ENCODE assay signal across 8 mouse cellular contexts in the genomic region with DNA sequence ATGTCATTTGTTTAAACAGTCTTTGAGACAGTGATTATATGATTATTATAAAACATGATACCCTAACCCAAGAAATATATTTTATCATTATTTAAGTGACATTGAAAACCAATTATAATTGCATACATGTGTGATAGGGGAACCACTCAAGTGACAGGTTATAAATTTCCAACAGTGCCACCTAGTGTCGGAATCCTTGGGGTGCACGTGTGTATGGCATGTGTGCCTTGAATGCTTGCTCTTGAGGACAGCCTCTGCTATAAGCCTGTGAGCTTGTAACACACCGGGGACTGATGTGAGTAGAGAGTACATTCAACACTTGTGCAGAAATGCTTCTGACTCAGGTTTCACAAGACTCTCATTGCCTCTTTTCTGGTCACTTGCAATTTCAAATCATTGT.
DNase-seq lines count a peak whose midpoint lies in the region; ATAC-seq and TF ChIP-seq lines count a peak whose summit lies in the region.

No protein-coding gene starts in this region.

- ATAC-seq in heart, postnatal 0 days (ENCODE audit: insufficient read depth, low read depth), result no peak
- ATAC-seq in forebrain, embryonic 14.5 days, result peak; percentile 90
- ATAC-seq in intestine, postnatal 0 days, result peak; percentile 54; the same call in 1 of the 2 replicates
- ATAC-seq in stomach, embryonic 15.5 days (ENCODE audit: insufficient read depth, low FRiP score, low read depth), result peak; percentile 63; the same call in 1 of the 2 replicates

- no peaks in the 10 kb centered on the region for H3K27me3 ChIP-seq in heart, postnatal 0 days (ENCODE audit: control insufficient read depth, insufficient read depth, low read length)
- H3K27me3 ChIP-seq in heart, embryonic 10.5 days (ENCODE audit: insufficient read depth, poor library complexity, severe bottlenecking), result no peaks in the 10 kb centered on the region
- H3K27me3 ChIP-seq in forebrain, embryonic 14.5 days (replicated peaks; ENCODE audit: control insufficient read depth, insufficient read depth, low read length), result no peaks in the 10 kb centered on the region
- H3K27me3 ChIP-seq in intestine, postnatal 0 days (replicated peaks; ENCODE audit: control insufficient read depth, insufficient read depth, low read length), result no peaks in the 10 kb centered on the region
- H3K27me3 ChIP-seq in midbrain, embryonic 10.5 days (ENCODE audit: low read depth, poor library complexity, severe bottlenecking), result no peaks in the 10 kb centered on the region
- H3K27me3 ChIP-seq in stomach, embryonic 15.5 days (replicated peaks), result no peaks in the 10 kb centered on the region

- WGBS in heart, postnatal 0 days, result 11% methylated on average over 3 of the region's 3 CpGs
- WGBS in heart, embryonic 10.5 days, result 24% methylated on average over 3 of the region's 3 CpGs
- WGBS in forebrain, embryonic 14.5 days, result 22% methylated on average over 3 of the region's 3 CpGs
- WGBS in intestine, postnatal 0 days, result 18% methylated on average over 3 of the region's 3 CpGs
- WGBS in midbrain, embryonic 10.5 days, result 23% methylated on average over 3 of the region's 3 CpGs
- 20% methylated on average over 3 of the region's 3 CpGs for WGBS in stomach, embryonic 15.5 days

- peak; percentile 35 for DNase-seq in heart, postnatal 0 days (ENCODE audit: low spot score)
- DNase-seq in heart, embryonic 10.5 days (ENCODE audit: low spot score), result no peak
- DNase-seq in brain, adult 2 months (ENCODE audit: low read depth, low spot score), result peak; percentile 78
- peak; percentile 73 for DNase-seq in forebrain, embryonic 14.5 days (ENCODE audit: low spot score)
- peak; percentile 70 to 74 for DNase-seq in left cerebral cortex, postnatal 14 days (ENCODE audit: low spot score in 2 of 2)
- DNase-seq in midbrain, embryonic 10.5 days (ENCODE audit: low spot score), result peak; percentile 45

- no peaks in the 10 kb centered on the region for H3K9me3 ChIP-seq in heart, postnatal 0 days (replicated peaks; ENCODE audit: control insufficient read depth, low read length)
- H3K9me3 ChIP-seq in heart, embryonic 10.5 days, result no peaks in the 10 kb centered on the region
- H3K9me3 ChIP-seq in forebrain, embryonic 14.5 days (replicated peaks; ENCODE audit: control insufficient read depth, low read length), result no peaks in the 10 kb centered on the region
- no peaks in the 10 kb centered on the region for H3K9me3 ChIP-seq in intestine, postnatal 0 days (ENCODE audit: control insufficient read depth)
- no peaks in the 10 kb centered on the region for H3K9me3 ChIP-seq in midbrain, embryonic 10.5 days (replicated peaks)
- H3K9me3 ChIP-seq in stomach, embryonic 15.5 days, result no peaks in the 10 kb centered on the region

- no peak overlapping the region for H3K27ac ChIP-seq in heart, postnatal 0 days (ENCODE audit: low read depth)
- H3K27ac ChIP-seq in heart, embryonic 10.5 days, result no peak overlapping the region
- no peak overlapping the region for H3K27ac ChIP-seq in forebrain, embryonic 14.5 days (ENCODE audit: low read depth, low read length)
- no peak overlapping the region for H3K27ac ChIP-seq in intestine, postnatal 0 days (ENCODE audit: low read depth, low read length)
- H3K27ac ChIP-seq in midbrain, embryonic 10.5 days (replicated peaks), result no peak overlapping the region
- no peak overlapping the region for H3K27ac ChIP-seq in stomach, embryonic 15.5 days

- intact Hi-C loops in left cerebral cortex, postnatal 14 days (cut with DNase I), result no loop called here

- H3K36me3 ChIP-seq in heart, postnatal 0 days (replicated peaks; ENCODE audit: control insufficient read depth, insufficient read depth, low read length), result no peaks in the 10 kb centered on the region
- H3K36me3 ChIP-seq in heart, embryonic 10.5 days, result no peaks in the 10 kb centered on the region
- H3K36me3 ChIP-seq in forebrain, embryonic 14.5 days (ENCODE audit: control insufficient read depth, insufficient read depth, low read length), result no peaks in the 10 kb centered on the region
- no peaks in the 10 kb centered on the region for H3K36me3 ChIP-seq in intestine, postnatal 0 days (ENCODE audit: control insufficient read depth, insufficient read depth)
- H3K36me3 ChIP-seq in midbrain, embryonic 10.5 days, result no peaks in the 10 kb centered on the region
- H3K36me3 ChIP-seq in stomach, embryonic 15.5 days, result no peaks in the 10 kb centered on the region

- H3K4me1 ChIP-seq in heart, postnatal 0 days (ENCODE audit: control insufficient read depth, insufficient read depth), result no peaks in the 10 kb centered on the region
- H3K4me1 ChIP-seq in heart, embryonic 10.5 days, result no peaks in the 10 kb centered on the region
- no peaks in the 10 kb centered on the region for H3K4me1 ChIP-seq in forebrain, embryonic 14.5 days (ENCODE audit: control insufficient read depth, insufficient read depth, low read length)
- H3K4me1 ChIP-seq in intestine, postnatal 0 days (replicated peaks; ENCODE audit: control insufficient read depth, insufficient read depth, low read length), result no peaks in the 10 kb centered on the region
- no peaks in the 10 kb centered on the region for H3K4me1 ChIP-seq in midbrain, embryonic 10.5 days
- H3K4me1 ChIP-seq in stomach, embryonic 15.5 days, result no peaks in the 10 kb centered on the region

- TF ChIP-seq CTCF in heart, postnatal 0 days (IDR thresholded peaks at IDR 0.05; ENCODE audit: low read depth), result peak; percentile 69
- peak; percentile 77 for TF ChIP-seq CTCF in intestine, postnatal 0 days (IDR thresholded peaks at IDR 0.05; ENCODE audit: low read depth)

- no peak overlapping the region for H3K4me3 ChIP-seq in heart, postnatal 0 days (ENCODE audit: low read depth, low read length)
- H3K4me3 ChIP-seq in heart, embryonic 10.5 days, result no peak overlapping the region
- H3K4me3 ChIP-seq in forebrain, embryonic 14.5 days (ENCODE audit: low read depth, low read length), result no peak overlapping the region
- H3K4me3 ChIP-seq in intestine, postnatal 0 days (ENCODE audit: low read depth, low read length), result no peak overlapping the region
- H3K4me3 ChIP-seq in midbrain, embryonic 10.5 days, result no peak overlapping the region
- H3K4me3 ChIP-seq in stomach, embryonic 15.5 days (replicated peaks), result no peak overlapping the region

- TF ChIP-seq EP300 in heart, postnatal 0 days (IDR thresholded peaks at IDR 0.05; ENCODE audit: low read depth), result no peak

- no peak overlapping the region for H3K4me2 ChIP-seq in heart, postnatal 0 days (ENCODE audit: low read depth, low read length)
- H3K4me2 ChIP-seq in forebrain, embryonic 14.5 days (ENCODE audit: low read length), result no peak overlapping the region
- H3K4me2 ChIP-seq in intestine, postnatal 0 days (replicated peaks; ENCODE audit: low read depth), result no peak overlapping the region
- no peak overlapping the region for H3K4me2 ChIP-seq in stomach, embryonic 15.5 days

- no peak overlapping the region for H3K9ac ChIP-seq in heart, postnatal 0 days (replicated peaks; ENCODE audit: low read depth, low read length)
- H3K9ac ChIP-seq in forebrain, embryonic 14.5 days (ENCODE audit: low read length), result no peak overlapping the region
- no peak overlapping the region for H3K9ac ChIP-seq in intestine, postnatal 0 days (ENCODE audit: low read depth, low read length)
- no peak overlapping the region for H3K9ac ChIP-seq in stomach, embryonic 15.5 days
